Mouse (Mus musculus): ENCODE measurements around the gene Tmem200b.

GRCm38 (mm10) chr4:131875242-131875641 is 46.3 kb upstream of the Tmem200b start:
- TF ChIP-seq CTCF (conservative IDR thresholded peaks at IDR 0.05; ENCODE audit: low read length) (no peak), NANOG (IDR thresholded peaks at IDR 0.05; ENCODE audit: borderline replicate concordance, low read length) (no peak)

Data from E14TG2a.4 (cell line).